Mouse (Mus musculus): ENCODE results near the gene Scgb1b27.
"Not testable (repeated sequence)": the region's sequence is repeated elsewhere in the genome, so short reads cannot be mapped to it uniquely, and the experiment has no call there.

- not testable (repeated sequence) for TF ChIP-seq CTCF (IDR thresholded peaks at IDR 0.05); EP300 (IDR thresholded peaks at IDR 0.05; ENCODE audit: insufficient read depth, low read depth, low read length)
Measured at GRCm38 (mm10) chr7:34021183-34021582, at the start of gene Scgb1b27.
